Mouse (Mus musculus): ENCODE measurements around the gene Hdhd3. TPM values are rescaled to one million over a fixed set of nuclear protein-coding genes. Genes with fewer than 3 reads are reported as not detected.
A peak's percentile ranks its signal among the peaks of the same experiment; 100 is the strongest.

The Hdhd3 gene
- polyA plus RNA-seq, 1 experiment: 23.7 TPM

GRCm38 (mm10) chr4:62463124-62463523 lies 40.1 kb downstream of the Hdhd3 start:
- TF ChIP-seq POLR2A (IDR thresholded peaks at IDR 0.05; ENCODE audit: low read depth, low read length) (no peak), CTCF (conservative IDR thresholded peaks at IDR 0.05; ENCODE audit: insufficient read depth, insufficient read length, low read depth, low read length) (no peak)
- Histone ChIP-seq H3K36me3 (ENCODE audit: control insufficient read depth, insufficient read depth, low read length) (no peaks in the 10 kb centered on the region), H3K4me3 (ENCODE audit: insufficient read depth, low read depth, low read length) (no peak overlapping the region), H3K27me3 (replicated peaks; ENCODE audit: control insufficient read depth, insufficient read depth, low read length) (no peaks in the 10 kb centered on the region), H3K27ac (ENCODE audit: insufficient read depth, low read depth, low read length) (peak overlapping the region; percentile 81), H3K4me1 (ENCODE audit: control insufficient read depth, insufficient read depth, low read length) (peaks cover 4% of the 10 kb centered on the region; the same call in 1 of the 2 replicates)
- peak; percentile 76 for DNase-seq
- WGBS: 58% methylated on average over 2 of the region's 2 CpGs

- no peak for TF ChIP-seq POLR2A (IDR thresholded peaks at IDR 0.05; ENCODE audit: low read depth, low read length)
- TF ChIP-seq CTCF (conservative IDR thresholded peaks at IDR 0.05; ENCODE audit: insufficient read depth, insufficient read length, low read depth, low read length): no peak
- H3K4me1 ChIP-seq (ENCODE audit: control insufficient read depth, insufficient read depth, low read length): peaks cover 4% of the 10 kb centered on the region; the same call in 1 of the 2 replicates
- DNase-seq: no peak
- 93% methylated on average over 8 of the region's 8 CpGs for WGBS
- H3K27me3 ChIP-seq (replicated peaks; ENCODE audit: control insufficient read depth, insufficient read depth, low read length): no peaks in the 10 kb centered on the region
- no peak overlapping the region for H3K4me3 ChIP-seq (ENCODE audit: insufficient read depth, low read depth, low read length)
- no peak overlapping the region for H3K27ac ChIP-seq (ENCODE audit: insufficient read depth, low read depth, low read length)
- H3K36me3 ChIP-seq (ENCODE audit: control insufficient read depth, insufficient read depth, low read length): no peaks in the 10 kb centered on the region
Measured at GRCm38 (mm10) chr4:62460348-62460747, 42.9 kb downstream of the Hdhd3 start.

GRCm38 (mm10) chr4:62459081-62459480 lies 44.2 kb downstream of the Hdhd3 start:
- 71% methylated on average over 3 of the region's 3 CpGs for WGBS
- Histone ChIP-seq H3K4me3 (ENCODE audit: insufficient read depth, low read depth, low read length) (no peak overlapping the region), H3K27me3 (replicated peaks; ENCODE audit: control insufficient read depth, insufficient read depth, low read length) (no peaks in the 10 kb centered on the region), H3K27ac (ENCODE audit: insufficient read depth, low read depth, low read length) (no peak overlapping the region), H3K36me3 (ENCODE audit: control insufficient read depth, insufficient read depth, low read length) (no peaks in the 10 kb centered on the region), H3K4me1 (ENCODE audit: control insufficient read depth, insufficient read depth, low read length) (peaks cover 4% of the 10 kb centered on the region; the same call in 1 of the 2 replicates)
- DNase-seq: no peak
- TF ChIP-seq CTCF (conservative IDR thresholded peaks at IDR 0.05; ENCODE audit: insufficient read depth, insufficient read length, low read depth, low read length): no peak

- 45% methylated on average over 5 of the region's 5 CpGs for WGBS
- peak; percentile 58 for DNase-seq
- Histone ChIP-seq H3K4me3 (ENCODE audit: insufficient read depth, low read depth, low read length) (no peak overlapping the region), H3K27me3 (replicated peaks; ENCODE audit: control insufficient read depth, insufficient read depth, low read length) (no peaks in the 10 kb centered on the region), H3K4me1 (ENCODE audit: control insufficient read depth, insufficient read depth, low read length) (peaks cover 13% of the 10 kb centered on the region; the same call in 1 of the 2 replicates), H3K36me3 (ENCODE audit: control insufficient read depth, insufficient read depth, low read length) (no peaks in the 10 kb centered on the region), H3K27ac (ENCODE audit: insufficient read depth, low read depth, low read length) (no peak overlapping the region)
- TF ChIP-seq CTCF (conservative IDR thresholded peaks at IDR 0.05; ENCODE audit: insufficient read depth, insufficient read length, low read depth, low read length): peak; percentile 61
- TF ChIP-seq POLR2A (IDR thresholded peaks at IDR 0.05; ENCODE audit: low read depth, low read length): no peak
Measured at GRCm38 (mm10) chr4:62454995-62455394, 48.3 kb downstream of the Hdhd3 start.

Other genes starting within 250 kb of the Hdhd3 start
- gene Slc31a2, start 240.9 kb downstream of the Hdhd3 start, polyA plus RNA-seq (2012; rRNA removed): 26.6 and 33.0 TPM in 2 replicates
- gene Fkbp15, start 142.9 kb downstream of the Hdhd3 start, polyA plus RNA-seq (2012; rRNA removed): 32.2 and 36.6 TPM in 2 replicates
- gene Slc31a1, start 142.7 kb downstream of the Hdhd3 start, polyA plus RNA-seq (2012; rRNA removed): 69.1 and 78.3 TPM in 2 replicates
- 25.3 and 31.7 TPM in 2 replicates for gene Cdc26, start 94.8 kb downstream of the Hdhd3 start, polyA plus RNA-seq (2012; rRNA removed)
- gene Prpf4, start 94.7 kb downstream of the Hdhd3 start, polyA plus RNA-seq (2012; rRNA removed): 10.4 and 10.9 TPM in 2 replicates
- 180 and 248 TPM in 2 replicates for gene Rnf183, start 68.2 kb downstream of the Hdhd3 start, polyA plus RNA-seq (2012; rRNA removed)
- 10.5 and 12.3 TPM in 2 replicates for gene Wdr31, start 32.6 kb downstream of the Hdhd3 start, polyA plus RNA-seq (2012; rRNA removed)
- 51.1 and 52.4 TPM in 2 replicates for gene Bspry, start 23.4 kb downstream of the Hdhd3 start, polyA plus RNA-seq (2012; rRNA removed)
- 194 and 206 TPM in 2 replicates for gene Alad, start 16.5 kb upstream of the Hdhd3 start, polyA plus RNA-seq (2012; rRNA removed)
- 15.6 and 19.7 TPM in 2 replicates for gene Pole3, start 21.6 kb upstream of the Hdhd3 start, polyA plus RNA-seq (2012; rRNA removed)
- gene 4933430I17Rik, start 21.9 kb upstream of the Hdhd3 start, polyA plus RNA-seq (2012; rRNA removed): 0.17 and 0.20 TPM in 2 replicates
- 43.1 and 43.5 TPM in 2 replicates for gene Rgs3, start 56.4 kb upstream of the Hdhd3 start, polyA plus RNA-seq (2012; rRNA removed)